Mouse (Mus musculus): ENCODE results near the gene Stra6.

Stra6 gene

DNA sequence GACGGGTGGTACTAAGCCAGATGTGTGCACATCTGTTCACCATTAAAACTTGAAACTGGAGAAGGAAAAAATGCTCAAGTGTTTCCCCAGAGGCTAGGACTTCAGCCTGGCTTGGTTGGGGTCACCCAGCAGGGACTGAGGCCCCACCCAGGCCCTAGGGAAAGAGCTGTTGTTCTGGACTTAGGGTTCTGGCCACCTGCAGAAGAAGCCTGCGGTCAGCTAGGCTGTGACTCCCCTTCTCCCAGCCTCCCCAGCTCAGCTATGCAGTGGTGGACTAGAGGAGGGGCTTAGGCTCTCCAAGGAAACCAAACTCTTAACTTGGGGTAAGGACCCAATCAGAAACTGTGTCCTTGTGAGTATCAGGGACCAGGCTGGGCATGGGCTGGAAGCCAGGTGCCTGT is 72.3 kb downstream of the Stra6 start:
- DNase-seq, result no peak

GRCm38 (mm10) chr9:58139947-58140346 is 76.4 kb downstream of the Stra6 start:
- DNase-seq, result peak; percentile 95

DNA sequence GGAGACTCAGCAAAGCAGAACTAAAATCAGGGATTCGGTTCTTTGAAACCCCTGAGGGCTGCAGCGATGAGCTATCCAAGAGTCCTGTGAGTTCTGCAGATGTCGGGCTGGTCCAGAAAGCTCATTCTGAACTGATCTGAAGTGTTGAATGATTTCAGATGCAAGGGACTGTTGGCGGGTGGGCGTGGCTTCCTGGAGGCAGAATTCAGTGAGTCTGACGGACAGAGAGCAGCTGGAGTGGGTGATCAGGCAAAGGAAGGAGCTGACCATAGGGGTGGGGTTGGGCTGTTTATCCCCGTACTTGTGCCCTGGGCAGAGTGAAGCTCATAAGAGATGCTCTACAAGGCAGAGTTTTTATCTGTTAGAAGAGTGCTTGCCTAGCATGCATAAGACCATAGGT is 79.8 kb downstream of the Stra6 start:
- DNase-seq, result peak; percentile 94

DNA sequence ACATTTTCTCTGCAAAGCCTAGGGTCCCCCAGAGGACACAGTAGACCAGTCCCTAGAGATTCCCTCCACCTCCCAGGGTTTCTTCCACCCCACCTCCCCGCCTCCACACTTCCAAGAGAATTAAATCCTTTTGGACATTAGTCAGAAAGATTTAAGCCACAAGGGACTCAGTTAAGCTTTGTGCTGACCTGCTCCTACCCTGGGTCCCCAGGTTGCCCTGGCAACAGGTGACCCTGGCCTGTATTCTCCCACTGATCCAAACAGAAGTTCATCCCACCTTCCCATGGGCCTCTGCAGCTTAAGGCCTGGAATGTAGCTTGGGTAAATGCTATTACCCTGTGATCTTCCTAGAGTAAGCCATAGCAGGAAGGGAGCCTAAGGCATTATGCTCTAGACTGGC is 81.1 kb downstream of the Stra6 start:
- DNase-seq, result no peak

GRCm38 (mm10) chr9:58145417-58145816 is 81.8 kb downstream of the Stra6 start:
- no peak for DNase-seq

DNA sequence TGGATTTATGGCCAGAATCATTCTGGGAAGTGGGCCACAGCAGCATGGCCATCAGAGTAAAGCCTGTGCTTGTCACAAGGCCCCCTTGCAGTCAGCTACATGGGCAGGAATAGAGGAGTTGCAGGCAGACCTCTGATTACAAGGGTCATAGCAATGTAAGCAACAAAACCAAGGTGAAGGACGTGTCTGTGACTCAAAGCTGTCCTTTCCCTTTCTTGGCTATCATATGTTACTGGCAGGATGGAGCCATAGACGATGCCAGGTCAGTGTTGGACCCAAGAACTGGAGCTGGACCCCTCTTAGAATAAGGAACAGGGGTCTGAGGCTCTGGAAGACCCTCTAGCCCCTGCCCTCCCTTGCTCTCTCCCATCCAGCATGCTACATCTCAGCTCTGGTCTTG is 85.2 kb downstream of the Stra6 start:
- no peak for DNase-seq

- peak; percentile 83 for DNase-seq
Measured at GRCm38 (mm10) chr9:58150733-58151361, 87.3 kb downstream of the Stra6 start.

GRCm38 (mm10) chr9:58153095-58153494 is 89.5 kb downstream of the Stra6 start:
- DNase-seq, result peak; percentile 93

- DNase-seq, result peak; percentile 95
Measured at GRCm38 (mm10) chr9:58155366-58155765, 91.8 kb downstream of the Stra6 start.

DNA sequence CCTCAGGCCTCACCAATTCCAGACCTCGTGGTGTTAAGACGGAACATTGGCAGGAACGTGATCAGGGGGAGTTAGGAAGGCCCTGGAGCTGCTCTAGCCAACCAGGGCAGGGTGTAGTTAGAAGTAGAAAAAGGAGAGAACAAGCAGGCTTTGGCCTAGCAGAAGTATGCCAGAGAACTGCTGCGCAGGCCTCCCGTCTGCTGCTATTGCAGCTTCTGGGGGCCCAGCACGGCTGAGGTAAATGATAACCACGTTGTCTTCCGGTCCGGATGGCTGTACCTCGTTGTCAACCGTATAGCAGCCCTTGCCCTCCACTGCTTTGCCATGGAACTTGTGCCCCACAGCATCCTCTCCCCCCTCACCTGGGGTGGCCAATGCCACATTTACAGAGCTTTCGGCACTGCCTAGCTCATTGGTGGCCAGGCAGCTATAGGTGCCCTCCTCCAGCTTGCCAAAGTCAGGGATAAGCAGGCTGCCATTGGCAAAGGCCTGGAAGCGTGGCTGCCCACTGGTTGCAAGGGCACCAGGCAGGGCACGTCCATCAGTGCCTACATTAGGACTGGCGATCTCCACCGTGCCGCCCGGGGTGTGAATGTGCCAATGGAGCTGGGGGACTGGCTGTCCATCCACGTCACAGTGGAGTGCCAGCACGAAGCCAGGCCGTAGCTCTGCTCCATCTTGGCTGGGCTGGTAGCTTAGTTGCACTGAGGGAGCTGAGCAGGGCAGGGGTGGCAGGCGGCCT is 93.4 kb downstream of the Stra6 start:
- peak; percentile 93 for DNase-seq

DNA sequence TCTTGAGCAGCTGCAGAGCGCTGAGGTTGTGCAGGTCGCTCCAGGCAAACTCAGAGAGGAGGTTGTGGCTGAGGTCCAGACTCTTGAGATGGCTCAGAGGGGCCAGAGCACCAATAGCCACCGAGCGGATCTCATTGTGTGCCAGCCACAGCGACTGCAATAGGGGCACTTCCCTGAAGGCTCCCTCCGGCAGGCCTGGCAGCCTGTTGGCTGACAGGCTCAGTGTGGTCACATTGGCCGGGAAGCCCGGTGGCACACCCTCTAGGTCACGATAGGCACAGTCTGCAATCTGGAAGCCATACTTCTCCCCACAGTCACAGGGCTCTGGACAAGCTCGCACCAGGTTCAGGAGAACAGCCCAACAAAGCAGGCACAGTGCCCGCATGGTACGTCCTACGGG is 94.2 kb downstream of the Stra6 start:
- DNase-seq, result peak; percentile 93

DNA sequence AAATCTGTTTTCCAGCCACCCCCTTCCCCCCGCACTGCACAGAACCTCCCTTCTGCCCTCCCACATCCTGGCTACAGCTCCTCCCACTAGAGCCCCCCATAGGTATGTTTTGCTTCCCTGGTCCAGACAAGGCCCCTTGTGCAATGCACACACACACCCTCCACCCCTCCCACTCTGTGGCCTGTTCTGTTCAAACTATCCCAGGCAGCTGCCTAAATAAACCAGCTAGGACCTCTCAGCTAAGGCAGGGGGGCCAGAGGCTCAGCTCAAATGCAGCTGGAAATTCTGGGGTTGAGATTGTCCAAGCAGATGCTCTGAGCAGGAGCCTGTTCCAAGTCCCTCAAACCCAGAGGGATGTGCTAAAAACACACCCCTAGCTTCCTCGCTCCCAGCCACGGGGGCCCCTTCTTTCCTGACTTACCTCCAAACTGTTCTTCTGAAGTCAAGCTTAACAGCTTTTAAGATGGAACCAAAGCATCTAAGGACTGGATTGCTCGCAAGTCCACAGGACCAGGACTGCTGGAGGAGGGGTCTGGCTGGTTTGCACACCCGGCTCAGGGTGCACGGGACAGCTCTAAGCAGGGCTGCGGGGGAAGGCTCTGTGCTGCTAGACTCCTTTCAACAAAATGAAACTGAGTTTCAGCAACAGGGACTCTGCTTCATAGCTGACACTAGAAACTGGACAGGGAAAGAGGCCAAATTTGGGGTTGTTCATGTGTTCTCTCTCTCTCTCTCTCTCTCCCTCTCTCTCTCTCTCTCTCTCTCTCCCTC is 95.1 kb downstream of the Stra6 start:
- peak; percentile 99 for DNase-seq

GRCm38 (mm10) chr9:58159855-58160254 is 96.3 kb downstream of the Stra6 start:
- DNase-seq, result peak; percentile 96

- peak; percentile 86 for DNase-seq
Measured at GRCm38 (mm10) chr9:58160315-58160714, 96.7 kb downstream of the Stra6 start.

- peak; percentile 76 for DNase-seq
Measured at GRCm38 (mm10) chr9:58162173-58162572, 98.6 kb downstream of the Stra6 start.

- peak; percentile 88 for DNase-seq
Measured at GRCm38 (mm10) chr9:58163146-58163545, 99.6 kb downstream of the Stra6 start.

DNA sequence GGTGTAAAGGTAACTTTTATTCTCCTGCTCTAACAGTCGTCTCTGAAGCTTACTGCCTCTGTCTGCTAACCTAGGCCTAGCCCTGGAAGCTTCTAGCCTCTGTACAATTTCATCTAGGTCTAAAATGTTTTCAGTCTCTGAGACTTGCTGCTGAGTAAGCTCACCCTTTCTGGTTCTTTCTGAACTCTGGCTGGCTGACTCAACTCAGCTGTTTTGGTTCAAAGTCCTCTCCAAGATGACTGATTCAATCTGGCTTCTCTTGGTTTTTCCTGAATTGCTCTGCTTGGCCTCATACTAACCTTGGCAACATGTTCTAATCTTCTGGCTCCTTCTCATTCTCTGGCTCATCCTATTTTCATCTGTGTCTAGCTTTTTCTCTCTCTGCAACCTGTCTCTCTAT is 102.2 kb downstream of the Stra6 start:
- peak; percentile 54 for DNase-seq

- no peak for DNase-seq
Measured at GRCm38 (mm10) chr9:58168880-58169279, 105.3 kb downstream of the Stra6 start.

GRCm38 (mm10) chr9:58169426-58169825 is 105.8 kb downstream of the Stra6 start:
- DNase-seq, result no peak

DNA sequence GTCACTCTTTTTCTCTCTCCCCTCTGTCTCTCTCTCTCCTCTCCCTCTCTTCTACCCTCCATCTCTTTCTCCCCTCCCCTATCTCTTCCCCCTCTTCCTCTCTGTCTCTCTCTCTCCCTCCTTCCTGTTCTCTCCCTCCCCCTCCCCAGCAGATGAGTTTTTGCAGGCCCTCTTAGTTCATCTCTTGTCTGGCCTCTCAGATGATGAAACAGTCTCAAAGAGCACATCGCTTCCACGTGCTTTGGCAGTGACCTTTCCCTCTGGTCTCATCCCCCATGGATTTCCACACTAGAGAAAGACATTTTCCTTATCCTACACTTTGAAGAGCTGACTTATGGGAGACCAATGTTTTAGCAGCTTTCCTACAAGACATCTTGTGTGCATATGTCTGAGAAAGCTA is 109.3 kb downstream of the Stra6 start:
- peak; percentile 75 for DNase-seq

- peak; percentile 70 for DNase-seq
Measured at GRCm38 (mm10) chr9:58174818-58175251, 111.2 kb downstream of the Stra6 start.

- peak; percentile 71 for DNase-seq
Measured at GRCm38 (mm10) chr9:58175745-58176487, 112.3 kb downstream of the Stra6 start.

DNA sequence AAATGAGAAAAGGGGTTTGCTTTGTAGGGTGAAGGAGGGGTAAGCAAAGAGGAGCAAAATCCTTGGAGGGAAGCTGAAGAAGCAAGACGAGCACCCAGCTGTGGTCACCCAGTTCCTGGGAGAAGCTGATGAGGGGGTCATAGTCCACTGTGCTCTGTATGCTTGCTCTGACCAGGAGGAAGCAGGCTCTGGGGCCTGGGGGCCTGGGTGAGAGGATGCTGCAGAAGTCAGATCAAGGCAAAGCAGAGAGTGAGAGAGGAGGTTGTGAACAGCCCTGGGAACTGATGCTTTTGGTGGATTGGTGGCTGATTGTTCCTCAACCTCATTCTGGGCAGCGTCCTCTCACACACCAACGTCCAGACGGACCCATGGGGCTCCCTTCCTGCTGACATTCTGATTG is 113.6 kb downstream of the Stra6 start:
- DNase-seq, result peak; percentile 77
